Mouse (Mus musculus): ENCODE results near the gene Cdkn2d. TPM values are rescaled to one million over a fixed set of nuclear protein-coding genes. Genes with fewer than 3 reads are reported as not detected.

The Cdkn2d gene
- polyA plus RNA-seq, 1 experiment from 2014 or later = 34.9 TPM

DNA sequence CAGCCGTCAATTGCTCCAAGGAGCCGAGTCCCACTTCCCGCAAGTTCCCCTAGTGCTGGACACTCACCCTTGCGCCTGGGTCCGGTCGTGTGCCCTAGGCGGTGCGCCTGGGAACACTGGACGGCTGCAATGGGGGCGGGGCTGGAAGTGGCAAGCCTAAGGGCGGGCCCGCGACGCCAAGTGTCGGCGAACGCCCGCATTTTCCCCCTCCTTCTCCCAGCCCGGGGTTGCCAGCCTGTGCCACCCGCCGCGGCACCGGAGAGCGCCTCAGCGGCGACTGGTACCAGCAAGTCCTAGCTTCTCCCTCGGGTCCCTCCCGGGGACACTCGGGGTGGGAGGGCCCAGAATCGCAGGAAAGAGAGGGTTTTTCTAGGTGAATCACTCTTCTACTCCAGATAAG lies 42.9 kb downstream of the Cdkn2d start, which contains the start of gene S1pr5:
S1pr5 (minus strand) TSS at position 118 of the 400 bp plus-strand sequence.
- ATAC-seq (peak; percentile 77), DNase-seq (ENCODE audit: low spot score) (peak; percentile 64)
- Histone ChIP-seq H3K36me3 (ENCODE audit: insufficient read depth, low read length) (no peaks in the 10 kb centered on the region), H3K4me2 (replicated peaks; ENCODE audit: low read depth, low read length) (peak within 1 kb of the TSS; percentile 47), H3K9ac (replicated peaks; ENCODE audit: low read depth) (no peak within 1 kb of the TSS), H3K4me3 (ENCODE audit: low read depth, low read length) (peak within 1 kb of the TSS; percentile 24), H3K9me3 (ENCODE audit: low read length) (no peaks in the 10 kb centered on the region), H3K4me1 (ENCODE audit: insufficient read depth, low read depth, low read length) (peaks cover 10% of the 10 kb centered on the region; the same call in 1 of the 2 replicates), H3K27ac (ENCODE audit: low read length) (no peak within 1 kb of the TSS), H3K27me3 (replicated peaks; ENCODE audit: insufficient read depth, low read length) (peaks cover 46% of the 10 kb centered on the region)
- WGBS = under 1% methylated on average over 22 of the region's 30 CpGs
- TF ChIP-seq EP300 (IDR thresholded peaks at IDR 0.05) (no peak), CTCF (IDR thresholded peaks at IDR 0.05) (no peak)

DNA sequence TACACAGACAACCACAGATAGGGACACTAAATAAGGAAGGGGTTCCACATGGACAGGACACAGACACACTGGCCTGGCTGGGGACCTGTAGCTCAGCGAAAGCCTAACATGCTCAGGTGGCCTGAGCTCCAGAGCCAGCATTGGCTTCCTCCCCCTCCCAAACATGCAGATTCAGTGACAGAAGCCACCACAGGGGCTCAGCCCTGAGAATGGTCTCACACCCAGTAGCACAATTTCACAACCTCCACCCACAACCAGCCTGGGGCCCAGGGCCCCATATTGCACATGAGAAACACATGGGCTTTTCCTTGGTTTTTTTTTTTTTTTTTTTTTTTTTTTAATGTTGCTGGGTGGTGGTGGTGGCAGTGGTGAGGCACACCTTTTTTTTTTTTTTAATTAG lies 44.9 kb downstream of the Cdkn2d start:
- no peak for TF ChIP-seq CTCF (IDR thresholded peaks at IDR 0.05)
- no peak for TF ChIP-seq EP300 (IDR thresholded peaks at IDR 0.05)
- Histone ChIP-seq H3K4me1 (ENCODE audit: insufficient read depth, low read depth, low read length) (peaks cover 10% of the 10 kb centered on the region; the same call in 1 of the 2 replicates), H3K27me3 (replicated peaks; ENCODE audit: insufficient read depth, low read length) (peaks cover 47% of the 10 kb centered on the region), H3K27ac (ENCODE audit: low read length) (no peak overlapping the region), H3K4me3 (ENCODE audit: low read depth, low read length) (no peak overlapping the region), H3K4me2 (replicated peaks; ENCODE audit: low read depth, low read length) (no peak overlapping the region), H3K9me3 (ENCODE audit: low read length) (no peaks in the 10 kb centered on the region), H3K36me3 (ENCODE audit: insufficient read depth, low read length) (no peaks in the 10 kb centered on the region), H3K9ac (replicated peaks; ENCODE audit: low read depth) (no peak overlapping the region)
- DNase-seq (ENCODE audit: low spot score) (no peak), ATAC-seq (no peak)
- WGBS = 93% methylated on average over 1 of the region's 1 CpGs

DNA sequence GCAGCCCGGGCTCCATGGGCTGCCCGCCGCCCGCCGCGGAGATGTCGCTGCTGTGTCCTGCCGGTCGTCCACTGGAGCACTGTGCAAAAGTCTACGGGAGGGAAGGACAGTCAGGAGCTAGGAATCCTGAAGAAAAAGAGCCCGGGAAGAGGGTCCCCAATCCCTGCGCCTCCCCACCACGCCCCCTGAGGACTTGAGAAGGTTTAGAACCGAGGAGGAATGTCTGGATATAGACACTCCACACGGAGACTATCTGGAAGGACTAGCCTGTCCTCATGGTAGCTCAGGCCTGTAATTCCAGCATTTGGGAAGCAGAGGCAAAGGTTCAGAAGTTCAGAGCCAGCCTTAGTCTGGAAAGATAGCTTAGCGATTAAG lies 46.1 kb downstream of the Cdkn2d start:
- 3% methylated on average over 16 of the region's 16 CpGs for WGBS
- Histone ChIP-seq H3K36me3 (ENCODE audit: insufficient read depth, low read length) (no peaks in the 10 kb centered on the region; the same call in 1 of the 2 replicates), H3K27me3 (replicated peaks; ENCODE audit: insufficient read depth, low read length) (peaks cover 47% of the 10 kb centered on the region), H3K4me1 (ENCODE audit: insufficient read depth, low read depth, low read length) (peaks cover 10% of the 10 kb centered on the region; the same call in 1 of the 2 replicates), H3K4me3 (ENCODE audit: low read depth, low read length) (peak overlapping the region; percentile 27), H3K4me2 (replicated peaks; ENCODE audit: low read depth, low read length) (peak overlapping the region; percentile 55), H3K27ac (ENCODE audit: low read length) (no peak overlapping the region), H3K9me3 (ENCODE audit: low read length) (no peaks in the 10 kb centered on the region), H3K9ac (replicated peaks; ENCODE audit: low read depth) (no peak overlapping the region)
- TF ChIP-seq CTCF (IDR thresholded peaks at IDR 0.05) (no peak), EP300 (IDR thresholded peaks at IDR 0.05) (no peak)
- ATAC-seq (no peak), DNase-seq (ENCODE audit: low spot score) (no peak)

DNA sequence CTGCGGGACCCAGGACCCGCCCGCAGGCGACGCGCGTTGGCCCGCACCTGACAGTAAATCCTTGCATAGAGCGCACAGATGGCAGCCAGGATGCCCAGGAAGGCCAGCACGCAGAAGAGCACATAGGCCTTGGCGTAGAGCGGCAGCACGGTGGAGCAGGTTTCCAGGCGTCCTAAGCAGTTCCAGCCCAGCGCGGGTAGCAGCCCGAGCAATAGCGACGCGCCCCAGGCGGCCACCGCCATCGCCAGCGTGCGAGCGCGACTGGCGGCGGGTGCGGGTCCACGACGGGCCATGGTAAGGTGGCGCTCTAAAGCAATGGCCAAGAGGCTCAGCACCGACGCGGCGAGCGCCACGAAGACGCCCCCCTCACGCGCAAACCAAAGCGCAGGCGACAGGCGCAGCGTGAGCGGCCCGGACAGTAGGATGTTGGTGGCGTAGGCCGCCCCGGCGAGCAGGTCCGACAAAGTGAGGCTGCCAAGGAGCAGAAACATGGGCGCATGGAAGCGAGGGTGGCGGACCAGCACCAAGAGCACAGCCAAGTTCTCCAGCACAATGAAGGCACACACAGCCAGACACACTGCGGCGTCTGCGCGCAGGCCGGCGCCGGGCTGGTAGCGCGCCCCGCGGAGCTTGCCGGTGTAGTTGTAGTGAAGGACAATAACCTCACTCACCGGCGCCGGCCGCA lies 46.6 kb downstream of the Cdkn2d start:
- Histone ChIP-seq H3K4me2 (replicated peaks; ENCODE audit: low read depth, low read length) (peak overlapping the region; percentile 55), H3K36me3 (ENCODE audit: insufficient read depth, low read length) (no peaks in the 10 kb centered on the region; the same call in 1 of the 2 replicates), H3K27ac (ENCODE audit: low read length) (no peak overlapping the region), H3K4me1 (ENCODE audit: insufficient read depth, low read depth, low read length) (peaks cover 10% of the 10 kb centered on the region; the same call in 1 of the 2 replicates), H3K9me3 (ENCODE audit: low read length) (no peaks in the 10 kb centered on the region), H3K9ac (replicated peaks; ENCODE audit: low read depth) (no peak overlapping the region), H3K4me3 (ENCODE audit: low read depth, low read length) (peak overlapping the region; percentile 27), H3K27me3 (replicated peaks; ENCODE audit: insufficient read depth, low read length) (peaks cover 44% of the 10 kb centered on the region)
- TF ChIP-seq EP300 (IDR thresholded peaks at IDR 0.05) (no peak), CTCF (IDR thresholded peaks at IDR 0.05) (no peak)
- no peak for DNase-seq (ENCODE audit: low spot score)
- no peak; the same call in 1 of the 2 replicates for ATAC-seq
- 3% methylated on average over 70 of the region's 72 CpGs for WGBS

DNA sequence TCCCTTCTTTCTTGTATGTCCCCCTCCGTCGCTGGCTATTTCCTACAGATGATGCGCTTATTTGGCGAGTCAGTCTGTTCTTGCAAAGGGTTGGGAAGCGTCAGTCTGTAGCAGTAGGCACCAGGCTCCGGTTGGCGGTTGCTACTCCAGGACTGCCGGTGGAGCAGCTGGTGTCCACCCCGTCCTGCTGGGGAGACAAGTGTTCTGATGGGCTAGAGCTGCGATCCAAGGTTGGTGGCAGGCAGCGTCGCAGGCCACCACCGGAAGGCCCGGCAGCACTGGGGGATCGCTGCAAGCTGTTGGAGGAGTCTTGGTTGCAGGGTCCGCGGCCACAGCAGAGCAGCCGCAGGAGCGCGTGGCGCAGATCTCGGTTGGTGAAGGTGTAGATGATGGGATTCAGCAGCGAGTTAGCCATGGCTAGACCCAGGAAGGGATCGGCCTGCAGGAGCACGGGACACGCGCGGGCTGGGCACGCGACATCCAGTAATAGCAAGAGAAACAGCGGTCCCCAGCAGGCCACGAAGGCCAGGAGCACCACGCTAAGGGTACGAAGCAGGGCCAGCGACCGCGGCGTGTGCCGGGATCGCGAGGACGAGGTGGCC lies 47.3 kb downstream of the Cdkn2d start:
- Histone ChIP-seq H3K4me3 (ENCODE audit: low read depth, low read length) (peak overlapping the region; percentile 27), H3K9ac (replicated peaks; ENCODE audit: low read depth) (no peak overlapping the region), H3K27ac (ENCODE audit: low read length) (no peak overlapping the region), H3K4me1 (ENCODE audit: insufficient read depth, low read depth, low read length) (peaks cover 10% of the 10 kb centered on the region; the same call in 1 of the 2 replicates), H3K36me3 (ENCODE audit: insufficient read depth, low read length) (no peaks in the 10 kb centered on the region; the same call in 1 of the 2 replicates), H3K9me3 (ENCODE audit: low read length) (no peaks in the 10 kb centered on the region), H3K4me2 (replicated peaks; ENCODE audit: low read depth, low read length) (peak overlapping the region; percentile 55), H3K27me3 (replicated peaks; ENCODE audit: insufficient read depth, low read length) (peaks cover 38% of the 10 kb centered on the region)
- WGBS = 5% methylated on average over 41 of the region's 42 CpGs
- TF ChIP-seq EP300 (IDR thresholded peaks at IDR 0.05) (no peak), CTCF (IDR thresholded peaks at IDR 0.05) (no peak)
- DNase-seq (ENCODE audit: low spot score) (no peak), ATAC-seq (no peak)

DNA sequence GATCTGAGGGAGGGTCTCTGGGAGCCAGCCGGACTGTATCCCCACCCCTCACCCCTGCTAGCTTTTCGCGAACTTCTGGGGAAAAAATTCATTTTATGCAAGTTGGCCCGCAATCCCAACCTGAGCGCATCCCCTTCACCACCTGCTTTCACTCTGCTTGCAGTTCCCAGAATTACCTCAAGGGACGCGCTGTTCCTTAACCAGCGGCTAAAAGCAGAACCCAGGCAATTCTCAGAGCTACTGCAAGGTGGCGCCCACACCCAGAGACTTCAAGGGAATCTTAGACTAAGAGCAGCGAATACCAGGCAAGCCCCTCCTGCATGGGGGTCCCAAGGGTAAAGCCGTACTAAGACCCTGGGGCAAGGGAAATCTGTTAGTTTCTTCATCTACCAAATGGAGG lies 49.9 kb downstream of the Cdkn2d start:
- no peak overlapping the region for H3K27ac ChIP-seq (ENCODE audit: low read length)
- peaks cover 22% of the 10 kb centered on the region for H3K4me1 ChIP-seq (ENCODE audit: insufficient read depth, low read depth, low read length)
- WGBS = 4% methylated on average over 11 of the region's 11 CpGs
- no peak overlapping the region for H3K9ac ChIP-seq (replicated peaks; ENCODE audit: low read depth)
- ATAC-seq = no peak
- H3K4me2 ChIP-seq (replicated peaks; ENCODE audit: low read depth, low read length) = no peak overlapping the region
- no peaks in the 10 kb centered on the region for H3K9me3 ChIP-seq (ENCODE audit: low read length)
- H3K4me3 ChIP-seq (ENCODE audit: low read depth, low read length) = no peak overlapping the region
- H3K27me3 ChIP-seq (replicated peaks; ENCODE audit: insufficient read depth, low read length) = peaks cover 20% of the 10 kb centered on the region
- peak; percentile 93 for DNase-seq (ENCODE audit: low spot score)
- TF ChIP-seq EP300 (IDR thresholded peaks at IDR 0.05) (no peak), CTCF (IDR thresholded peaks at IDR 0.05) (peak; percentile 100)
- no peaks in the 10 kb centered on the region; the same call in 1 of the 2 replicates for H3K36me3 ChIP-seq (ENCODE audit: insufficient read depth, low read length)

All from lung, postnatal 0 days (tissue).